ENCODE assay signal across 7 mouse cellular contexts in the genomic region with DNA sequence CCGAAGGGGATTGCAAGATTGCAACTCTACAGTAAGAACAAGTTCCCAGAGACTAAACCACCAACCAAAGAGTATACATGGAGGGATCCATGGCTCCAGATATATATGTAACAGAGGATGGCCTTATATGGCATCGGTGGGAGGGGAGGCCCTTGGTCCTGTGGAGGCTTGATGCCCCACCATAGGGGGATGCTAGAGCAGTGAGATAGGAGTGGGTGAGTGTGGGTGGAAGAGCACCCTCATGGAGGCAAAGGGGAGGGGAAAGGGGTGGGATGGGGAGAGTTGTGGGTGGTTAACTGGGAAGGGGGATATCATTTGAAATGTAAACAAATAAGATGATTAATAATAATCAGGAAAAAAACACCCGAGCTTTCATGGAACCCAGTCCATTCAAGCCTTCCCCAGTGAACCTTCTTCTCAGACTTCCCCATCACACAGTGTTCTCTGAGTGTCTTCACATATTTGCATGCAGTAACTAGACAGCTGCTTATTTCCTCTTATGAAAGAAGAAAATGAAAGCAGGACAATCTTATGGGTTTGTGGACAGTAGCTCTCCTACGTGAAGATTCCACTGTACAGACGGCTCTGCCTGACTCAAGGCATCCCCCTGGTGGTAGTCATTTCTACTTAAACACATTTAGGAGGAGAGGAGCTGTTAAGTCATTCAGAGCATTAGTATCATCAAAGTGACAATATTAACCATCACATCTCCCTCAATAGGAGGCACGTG.
DNase-seq lines count a peak whose midpoint lies in the region; ATAC-seq and TF ChIP-seq lines count a peak whose summit lies in the region.

No protein-coding gene starts in this region.

- H3K4me2 ChIP-seq in kidney, embryonic 14.5 days (replicated peaks; ENCODE audit: low read depth, low read length): no peak overlapping the region

- peak; percentile 56; the same call in 1 of the 2 replicates for ATAC-seq in kidney, embryonic 14.5 days (ENCODE audit: low FRiP score, low TSS enrichment)

- peak; percentile 68; the same call in 1 of the 2 replicates for TF ChIP-seq CTCF in bone marrow, adult 2 months (IDR thresholded peaks at IDR 0.05; ENCODE audit: control insufficient read depth, insufficient read depth, low read length)

- no peaks in the 10 kb centered on the region; the same call in 1 of the 2 replicates for H3K4me1 ChIP-seq in bone marrow, adult 2 months (ENCODE audit: control insufficient read depth, insufficient read depth, low read length)
- H3K4me1 ChIP-seq in kidney, embryonic 14.5 days (ENCODE audit: control insufficient read depth, insufficient read depth, low read length): no peaks in the 10 kb centered on the region

- H3K36me3 ChIP-seq in kidney, embryonic 14.5 days (ENCODE audit: control insufficient read depth, insufficient read depth, low read length): peaks cover 3% of the 10 kb centered on the region; the same call in 1 of the 2 replicates

- H3K9me3 ChIP-seq in kidney, embryonic 14.5 days (ENCODE audit: control insufficient read depth, low read length): no peaks in the 10 kb centered on the region

- H3K27ac ChIP-seq in bone marrow, adult 2 months (ENCODE audit: control insufficient read depth, insufficient read depth, low read depth, low read length, poor library complexity): no peak overlapping the region
- no peak overlapping the region for H3K27ac ChIP-seq in kidney, embryonic 14.5 days (ENCODE audit: low read depth, low read length)

- H3K27me3 ChIP-seq in kidney, embryonic 14.5 days (ENCODE audit: control insufficient read depth, insufficient read depth, low read length): no peaks in the 10 kb centered on the region

- H3K9ac ChIP-seq in kidney, embryonic 14.5 days (ENCODE audit: low read depth, low read length): no peak overlapping the region

- no peak for TF ChIP-seq POLR2A in bone marrow, adult 2 months (IDR thresholded peaks at IDR 0.05; ENCODE audit: borderline replicate concordance, control insufficient read depth, low read depth, low read length)

- DNase-seq in urinary bladder, postnatal 14 days (ENCODE audit: low spot score): peak; percentile 59
- DNase-seq in urinary bladder, postnatal 4 days (ENCODE audit: low spot score in 2 of 2): no peak
- peak; percentile 37 for DNase-seq in gastrocnemius, postnatal 10 days
- DNase-seq in lung, postnatal 10 days: peak; percentile 83
- peak; percentile 64 to 75 for DNase-seq in right cerebral cortex, postnatal 10 days (ENCODE audit: low spot score in 2 of 2)

- WGBS in bone marrow, adult 2 months: 35% methylated on average over 6 of the region's 6 CpGs
- WGBS in kidney, embryonic 14.5 days: 60% methylated on average over 6 of the region's 6 CpGs

- H3K4me3 ChIP-seq in bone marrow, adult 2 months (replicated peaks; ENCODE audit: control insufficient read depth, low read depth, low read length): peak overlapping the region; percentile 3
- no peak overlapping the region for H3K4me3 ChIP-seq in kidney, embryonic 14.5 days (ENCODE audit: low read length)

Comparison
In these comparisons a context has a peak if more than half of its experiments do, and no peak if none do; other contexts are left out.
1. DNase-seq: peak in urinary bladder, postnatal 14 days (single experiment), gastrocnemius, postnatal 10 days (single experiment), lung, postnatal 10 days (single experiment) and right cerebral cortex, postnatal 10 days (2 of 2); none in urinary bladder, postnatal 4 days (0 of 2).